Mouse (Mus musculus) embryonic facial prominence, embryonic 14.5 days (tissue): ENCODE results near the gene Trex1. TPM values are rescaled to one million over a fixed set of nuclear protein-coding genes. Genes with fewer than 3 reads are reported as not detected.

ENCODE experiments used
- ATAC-seq: fragments of 200-750 bp; cut with Nextera tagmentation; 2 replicates; pipeline ENCODE4 v1.8.0; 2017; ENCODE audit warnings: low read depth, moderate number of reproducible peaks, moderate TSS enrichment
- DNase-seq: peaks from one replicate; pipeline ENCODE4 v3.0.0-alpha.2; 2015; ENCODE audit warnings: low spot score
- H3K27ac ChIP-seq: fragments of 300-500 bp; sonication (generic); replicated peaks from 2 replicates; pipeline ENCODE4 v1.5.1; 2014; ENCODE audit warnings: low read depth, mild to moderate bottlenecking, low read length, moderate library complexity
- H3K27me3 ChIP-seq: fragments of 300-500 bp; sonication (generic); replicated peaks from 2 replicates; pipeline ENCODE4 v1.6.1; 2014; ENCODE audit warnings: low read length; ENCODE audit not compliant: control insufficient read depth, insufficient read depth
- H3K36me3 ChIP-seq: fragments of 300-500 bp; sonication (generic); 2 replicates; pipeline ENCODE4 v1.6.1; 2014; ENCODE audit warnings: low read length, mixed read lengths; ENCODE audit not compliant: control insufficient read depth, insufficient read depth
- H3K4me1 ChIP-seq: fragments of 300-500 bp; sonication (generic); 2 replicates; pipeline ENCODE4 v1.6.1; 2014; ENCODE audit warnings: antibody characterized with exemption, low read length; ENCODE audit not compliant: control insufficient read depth, insufficient read depth
- H3K4me2 ChIP-seq: fragments of 300-500 bp; sonication (generic); 2 replicates; pipeline ENCODE4 v1.6.1; 2014; ENCODE audit warnings: low read depth, mild to moderate bottlenecking, low read length, moderate library complexity, mixed read lengths
- H3K4me3 ChIP-seq: fragments of 300-500 bp; sonication (generic); 2 replicates; pipeline ENCODE4 v1.5.1; 2014; ENCODE audit warnings: low read depth, mild to moderate bottlenecking, low read length
- H3K9ac ChIP-seq: fragments of 300-500 bp; sonication (generic); 2 replicates; pipeline ENCODE4 v1.6.1; 2014; ENCODE audit warnings: low read depth, mild to moderate bottlenecking, low read length, moderate library complexity, mixed read lengths
- H3K9me3 ChIP-seq: fragments of 300-500 bp; sonication (generic); 2 replicates; pipeline ENCODE4 v1.6.1; 2016; ENCODE audit warnings: low read length; ENCODE audit not compliant: control insufficient read depth
- WGBS: fragments of 180-500 bp; shearing (Covaris S2); extraction: QIAGEN DNeasy Blood & Tissue Kit; methylation state at CpG from one replicate; pipeline ENCODE4 v1.1.7; 2014; 5-methylcytosine and 5-hydroxymethylcytosine counted together
- polyA plus RNA-seq: library from polyadenylated mRNA; unstranded; fragments of >200 nt; fragmentation: Nextera tagmentation; extraction: Ambion mirVana; gene quantifications from 2 replicates; pipeline ENCODE4 v1.2.1, GENCODE M21; 2014

Trex1 gene
- polyA plus RNA-seq, 1 experiment from 2014 or later: 15.5 TPM

- Histone ChIP-seq H3K27me3 (no peaks in the 10 kb centered on the region), H3K9me3 (no peaks in the 10 kb centered on the region), H3K27ac (no peak overlapping the region), H3K36me3 (peaks cover 49% of the 10 kb centered on the region), H3K9ac (no peak overlapping the region), H3K4me2 (no peak overlapping the region), H3K4me3 (no peak overlapping the region), H3K4me1 (peaks cover 11% of the 10 kb centered on the region)
- 95% methylated on average over 5 of the region's 5 CpGs for WGBS
- ATAC-seq: no peak
- no peak for DNase-seq
These were observed 2.0 kb downstream of the Trex1 start for GRCm38 (mm10) chr9:109057543-109057942.

DNA sequence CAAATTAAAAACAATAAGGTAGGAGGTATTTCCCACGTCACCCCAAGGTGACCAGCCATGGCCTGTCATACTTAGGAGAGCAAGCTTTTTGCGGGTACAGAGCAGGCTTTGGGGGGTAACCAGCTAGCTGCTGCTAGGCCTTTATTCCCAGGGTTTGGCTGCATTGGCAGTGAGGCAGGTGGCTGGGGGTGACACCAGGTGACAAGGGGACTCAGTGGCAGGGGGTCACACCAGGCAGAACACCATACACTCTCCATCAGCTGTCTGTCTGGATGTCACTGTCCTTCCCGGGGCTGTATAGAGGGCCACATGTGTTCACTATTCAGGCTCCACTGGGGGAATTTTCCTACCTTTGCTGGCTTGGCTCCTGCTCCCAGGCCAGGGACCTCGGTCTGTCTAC, 2.6 kb downstream of the Trex1 start:
- DNase-seq (no peak), ATAC-seq (no peak)
- Histone ChIP-seq H3K9me3 (no peaks in the 10 kb centered on the region), H3K36me3 (peaks cover 49% of the 10 kb centered on the region), H3K27me3 (no peaks in the 10 kb centered on the region), H3K4me2 (no peak overlapping the region), H3K4me1 (peaks cover 11% of the 10 kb centered on the region), H3K9ac (no peak overlapping the region), H3K4me3 (no peak overlapping the region), H3K27ac (no peak overlapping the region)
- WGBS: 93% methylated on average over 4 of the region's 4 CpGs

GRCm38 (mm10) chr9:109056081-109056690, 3.3 kb downstream of the Trex1 start:
- no peak for ATAC-seq
- DNase-seq: no peak
- no peak overlapping the region for H3K4me3 ChIP-seq
- no peak overlapping the region for H3K4me2 ChIP-seq
- WGBS: 90% methylated on average over 17 of the region's 17 CpGs
- no peaks in the 10 kb centered on the region for H3K27me3 ChIP-seq
- H3K9ac ChIP-seq: no peak overlapping the region
- no peaks in the 10 kb centered on the region for H3K9me3 ChIP-seq
- peaks cover 46% of the 10 kb centered on the region for H3K36me3 ChIP-seq
- H3K4me1 ChIP-seq: peaks cover 11% of the 10 kb centered on the region
- no peak overlapping the region for H3K27ac ChIP-seq

DNA sequence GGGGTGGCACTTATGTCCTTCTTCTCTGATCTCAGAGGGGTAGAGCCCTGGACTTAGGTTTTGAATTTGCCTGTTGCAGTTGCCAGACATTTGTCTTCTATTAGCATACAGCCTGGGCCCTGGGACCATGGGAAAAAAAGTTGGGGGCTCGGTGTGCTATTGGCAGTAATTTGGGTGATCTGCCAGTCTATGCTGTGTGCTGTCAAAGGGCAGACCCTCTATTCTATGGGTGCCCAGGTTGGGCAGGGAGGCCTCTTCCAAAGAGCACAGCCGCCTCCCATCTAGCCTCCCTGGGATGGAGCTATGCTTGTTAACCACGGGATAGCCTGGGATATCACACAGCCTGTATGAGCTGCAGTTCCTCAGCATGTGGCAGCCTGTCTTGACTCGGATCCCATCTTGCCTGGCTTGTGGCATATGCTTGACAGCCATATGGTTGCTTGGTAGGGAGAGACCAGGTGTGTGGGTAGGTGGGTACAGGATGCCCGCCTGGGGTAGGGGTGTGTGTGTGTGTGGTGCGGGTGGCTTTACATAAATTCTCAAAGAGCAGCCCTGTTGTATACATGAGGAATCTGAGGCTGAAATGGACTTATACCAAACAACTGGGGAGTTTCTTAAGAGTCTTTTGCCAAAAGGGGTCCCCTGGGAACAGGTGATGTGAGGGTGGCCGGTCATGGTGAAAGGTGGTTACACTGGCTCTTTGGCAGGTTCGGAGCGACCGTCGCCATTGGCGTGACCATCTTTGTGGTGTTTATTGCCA, 4.1 kb downstream of the Trex1 start:
- H3K4me3 ChIP-seq: peak overlapping the region; percentile 31
- H3K4me2 ChIP-seq: peak overlapping the region; percentile 53
- H3K36me3 ChIP-seq: peaks cover 45% of the 10 kb centered on the region
- H3K27me3 ChIP-seq: no peaks in the 10 kb centered on the region
- no peak for ATAC-seq
- peak overlapping the region; percentile 81 for H3K27ac ChIP-seq
- H3K4me1 ChIP-seq: peaks cover 11% of the 10 kb centered on the region
- DNase-seq: no peak
- peak overlapping the region; percentile 52 for H3K9ac ChIP-seq
- 84% methylated on average over 12 of the region's 12 CpGs for WGBS
- H3K9me3 ChIP-seq: no peaks in the 10 kb centered on the region

GRCm38 (mm10) chr9:109054712-109055111, 4.8 kb downstream of the Trex1 start:
- peak; percentile 80 for ATAC-seq
- Histone ChIP-seq H3K27ac (peak overlapping the region; percentile 81), H3K4me1 (peaks cover 11% of the 10 kb centered on the region), H3K27me3 (no peaks in the 10 kb centered on the region), H3K36me3 (peaks cover 50% of the 10 kb centered on the region), H3K9me3 (no peaks in the 10 kb centered on the region), H3K4me3 (peak overlapping the region; percentile 31), H3K9ac (peak overlapping the region; percentile 52), H3K4me2 (peak overlapping the region; percentile 53)
- WGBS: 6% methylated on average over 5 of the region's 7 CpGs
- DNase-seq: peak; percentile 93

DNA sequence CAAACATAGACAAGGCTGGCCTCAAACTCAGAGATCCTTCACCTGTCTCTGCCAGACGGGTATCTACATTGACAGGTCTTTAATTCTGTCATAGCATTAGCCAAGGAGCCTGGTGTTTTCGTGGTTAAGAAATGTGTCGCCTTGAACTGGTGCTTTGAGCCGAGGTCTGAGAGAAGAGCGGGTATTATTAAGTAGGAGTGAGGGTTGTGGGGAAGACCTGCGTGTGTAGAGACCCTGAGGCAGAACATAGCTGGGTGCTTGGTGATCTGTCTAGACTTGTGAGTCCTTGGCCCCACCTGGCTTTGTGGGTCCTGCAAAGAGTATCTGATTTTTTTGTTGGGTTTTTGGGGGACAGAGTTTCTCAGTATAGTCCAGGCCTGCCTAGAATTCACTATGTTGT, 5.7 kb downstream of the Trex1 start:
- Histone ChIP-seq H3K4me3 (no peak overlapping the region), H3K9me3 (no peaks in the 10 kb centered on the region), H3K4me2 (no peak overlapping the region), H3K36me3 (peaks cover 53% of the 10 kb centered on the region), H3K4me1 (peaks cover 10% of the 10 kb centered on the region), H3K27me3 (no peaks in the 10 kb centered on the region), H3K27ac (peak overlapping the region; percentile 81), H3K9ac (no peak overlapping the region)
- ATAC-seq (no peak), DNase-seq (no peak)
- 58% methylated on average over 6 of the region's 6 CpGs for WGBS

DNA sequence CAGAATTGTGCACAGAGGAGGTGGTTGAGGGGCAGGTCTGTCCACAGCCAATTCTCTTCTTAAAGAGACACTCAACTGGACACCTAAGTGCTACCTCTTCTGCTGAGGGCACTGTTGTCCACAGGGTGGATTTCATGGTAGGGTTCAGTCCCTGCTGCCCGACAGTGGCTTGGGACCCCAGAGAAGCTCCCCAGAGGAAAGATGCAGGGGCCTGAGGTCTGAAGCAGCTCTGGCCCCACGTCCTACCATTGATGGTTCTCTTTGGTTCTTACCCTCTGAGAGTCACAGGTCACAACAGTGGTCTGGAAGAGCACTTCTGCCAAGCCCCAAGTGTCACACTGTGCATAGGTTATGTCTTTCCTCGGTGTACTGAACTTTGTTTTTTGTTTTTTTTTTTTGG, 6.2 kb downstream of the Trex1 start:
- Histone ChIP-seq H3K36me3 (peaks cover 53% of the 10 kb centered on the region), H3K27me3 (no peaks in the 10 kb centered on the region), H3K9me3 (no peaks in the 10 kb centered on the region), H3K4me3 (no peak overlapping the region), H3K4me1 (peaks cover 6% of the 10 kb centered on the region), H3K9ac (no peak overlapping the region), H3K4me2 (no peak overlapping the region), H3K27ac (0 out of 2 replicates have a peak overlapping the region, but pooled peaks have one; percentile 81)
- WGBS: 78% methylated on average over 3 of the region's 3 CpGs
- DNase-seq (no peak), ATAC-seq (no peak)

GRCm38 (mm10) chr9:109052490-109053260, 6.9 kb downstream of the Trex1 start:
- DNase-seq (no peak), ATAC-seq (no peak)
- 83% methylated on average over 9 of the region's 9 CpGs for WGBS
- Histone ChIP-seq H3K27me3 (no peaks in the 10 kb centered on the region), H3K9ac (no peak overlapping the region), H3K4me3 (no peak overlapping the region), H3K9me3 (no peaks in the 10 kb centered on the region), H3K4me1 (peaks cover 6% of the 10 kb centered on the region), H3K36me3 (peaks cover 52% of the 10 kb centered on the region), H3K4me2 (no peak overlapping the region), H3K27ac (no peak overlapping the region)
